Mouse (Mus musculus): ENCODE data around the gene Jagn1. TPM values are rescaled to one million over a fixed set of nuclear protein-coding genes. Genes with fewer than 3 reads are reported as not detected.

The Jagn1 gene
- total RNA-seq (2017): 15.9 and 28.2 TPM in 2 replicates

DNA sequence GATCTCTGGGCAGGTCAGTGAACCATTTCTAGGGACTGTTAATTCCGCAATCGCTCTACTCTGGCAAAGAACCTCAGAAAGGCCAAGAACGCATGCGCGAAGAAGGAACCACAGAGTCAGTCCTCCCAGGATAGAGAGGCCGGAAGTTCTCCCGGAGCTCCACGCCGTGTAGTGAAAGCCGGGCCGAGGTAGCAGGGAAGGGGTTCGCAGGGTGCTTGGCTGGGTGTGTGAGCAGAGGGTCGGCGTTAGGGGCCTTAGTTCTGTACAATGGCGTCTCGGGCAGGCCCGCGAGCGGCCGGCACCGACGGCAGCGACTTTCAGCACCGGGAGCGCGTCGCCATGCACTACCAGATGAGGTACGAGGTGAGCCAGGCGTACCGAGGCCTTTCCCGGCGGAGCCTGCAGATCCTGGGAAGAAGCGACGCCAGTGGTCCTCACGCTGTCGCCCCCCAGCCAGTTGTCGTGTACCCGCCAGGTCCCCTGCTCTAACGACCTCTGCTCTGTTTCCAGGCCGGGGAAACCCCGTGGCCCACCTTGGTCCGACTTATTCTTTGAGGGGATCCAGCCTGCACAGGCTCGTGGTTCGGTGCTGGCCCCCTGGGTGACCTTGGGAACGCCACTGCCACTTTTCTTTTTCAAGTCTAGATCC lies at the start of gene Jagn1:
TSS of gene Jagn1 (plus strand) at position 128 of the 649 bp plus-strand sequence.
- ATAC-seq (replicated peaks in 1 of 2; ENCODE audit: insufficient read depth in 1 of 2, low FRiP score in 2 of 2, low TSS enrichment in 1 of 2, low read depth in 1 of 2, poor library complexity in 2 of 2, severe bottlenecking in 2 of 2): peak; percentile 60 to 84

GRCm38 (mm10) chr6:113393951-113394350 lies 48.4 kb upstream of the Jagn1 start:
- no peak for ATAC-seq (replicated peaks in 1 of 2; ENCODE audit: insufficient read depth in 1 of 2, low FRiP score in 2 of 2, low TSS enrichment in 1 of 2, low read depth in 1 of 2, poor library complexity in 2 of 2, severe bottlenecking in 2 of 2)

DNA sequence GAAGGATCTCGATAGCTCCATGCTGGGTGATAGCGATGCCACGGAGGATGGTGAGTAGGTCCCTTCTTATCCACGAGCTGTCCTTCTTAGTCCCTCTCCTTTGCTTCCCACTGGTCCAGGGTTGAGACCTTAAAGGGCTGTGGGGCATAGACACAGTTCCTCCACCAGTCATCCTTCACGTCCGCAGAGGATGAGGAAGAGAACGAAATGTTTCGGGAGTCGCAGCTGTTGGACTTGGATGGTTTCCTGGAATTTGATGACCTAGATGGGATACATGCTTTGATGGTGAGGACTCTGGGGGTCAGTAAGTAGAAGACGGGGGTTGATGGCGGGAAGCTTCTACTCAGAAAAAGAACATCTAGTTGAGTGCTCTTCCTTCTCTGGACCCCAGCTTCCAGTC lies 47.6 kb upstream of the Jagn1 start:
- ATAC-seq (replicated peaks in 1 of 2; ENCODE audit: insufficient read depth in 1 of 2, low FRiP score in 2 of 2, low TSS enrichment in 1 of 2, low read depth in 1 of 2, poor library complexity in 2 of 2, severe bottlenecking in 2 of 2): no peak

GRCm38 (mm10) chr6:113395501-113395900 lies 46.9 kb upstream of the Jagn1 start:
- ATAC-seq (replicated peaks in 1 of 2; ENCODE audit: insufficient read depth in 1 of 2, low FRiP score in 2 of 2, low TSS enrichment in 1 of 2, low read depth in 1 of 2, poor library complexity in 2 of 2, severe bottlenecking in 2 of 2): no peak

GRCm38 (mm10) chr6:113396270-113397030 lies 45.9 kb upstream of the Jagn1 start:
- ATAC-seq (replicated peaks in 1 of 2; ENCODE audit: insufficient read depth in 1 of 2, low FRiP score in 2 of 2, low TSS enrichment in 1 of 2, low read depth in 1 of 2, poor library complexity in 2 of 2, severe bottlenecking in 2 of 2): no peak

DNA sequence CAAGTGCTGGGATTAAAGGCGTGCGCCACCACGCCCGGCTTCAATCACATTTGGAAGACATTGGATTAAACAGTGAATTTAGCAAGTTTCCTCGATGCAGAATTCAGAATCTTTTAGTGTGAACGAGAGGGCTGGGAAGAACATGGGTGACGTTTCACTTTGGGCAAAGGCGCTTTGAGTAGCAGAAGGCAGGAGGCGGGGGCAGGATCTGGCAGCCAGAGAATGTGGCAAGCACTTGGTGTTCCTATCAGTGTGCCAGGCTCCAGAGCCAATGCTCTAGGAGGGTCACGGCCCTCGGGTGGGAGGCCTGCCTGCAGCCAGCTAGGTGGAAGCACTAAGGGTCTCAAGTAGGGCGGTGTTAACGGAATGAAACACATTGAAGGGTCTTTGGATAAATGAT lies 40.3 kb upstream of the Jagn1 start:
- ATAC-seq (replicated peaks in 1 of 2; ENCODE audit: insufficient read depth in 1 of 2, low FRiP score in 2 of 2, low TSS enrichment in 1 of 2, low read depth in 1 of 2, poor library complexity in 2 of 2, severe bottlenecking in 2 of 2): no peak

DNA sequence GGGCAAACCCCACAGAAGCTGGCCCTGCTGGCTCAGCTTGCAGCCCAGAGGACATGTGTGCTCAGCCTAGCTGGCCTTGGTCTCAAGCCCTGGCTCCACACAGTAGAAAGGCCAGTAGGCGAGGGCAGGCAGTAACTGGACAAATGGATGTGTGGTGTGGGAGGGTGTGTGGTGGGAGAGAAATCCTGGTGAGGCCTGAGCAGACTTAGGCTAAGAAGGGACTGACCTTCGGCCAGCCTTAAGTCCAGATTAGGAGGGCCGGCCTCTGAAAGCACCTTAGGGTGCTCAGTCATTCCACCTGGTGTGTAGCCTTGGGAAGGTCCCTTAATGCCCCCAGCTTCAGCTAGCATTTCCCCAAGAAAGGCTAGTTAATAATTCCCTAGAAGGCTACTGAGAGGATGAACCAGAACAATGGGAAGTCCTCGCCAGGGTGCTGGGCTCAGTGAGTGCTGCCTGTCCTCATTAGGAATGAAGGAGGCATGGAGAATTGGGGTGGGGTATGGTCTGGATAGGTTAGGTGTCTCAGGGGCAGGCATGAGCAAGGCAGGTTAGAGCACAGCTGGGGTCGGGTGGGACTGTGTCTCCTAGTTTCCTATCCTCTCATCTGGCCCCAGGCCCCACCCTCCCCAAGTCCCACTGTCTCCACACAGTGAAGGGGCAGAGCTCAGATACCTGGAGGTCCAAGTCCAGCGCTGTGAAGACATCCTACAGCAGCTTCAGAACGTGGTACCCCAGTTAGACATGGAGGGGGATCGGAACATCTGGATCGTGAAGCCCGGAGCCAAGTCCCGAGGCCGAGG lies 37.5 kb upstream of the Jagn1 start:
- no peak for ATAC-seq (replicated peaks in 1 of 2; ENCODE audit: insufficient read depth in 1 of 2, low FRiP score in 2 of 2, low TSS enrichment in 1 of 2, low read depth in 1 of 2, poor library complexity in 2 of 2, severe bottlenecking in 2 of 2)

- ATAC-seq (replicated peaks in 1 of 2; ENCODE audit: insufficient read depth in 1 of 2, low FRiP score in 2 of 2, low TSS enrichment in 1 of 2, low read depth in 1 of 2, poor library complexity in 2 of 2, severe bottlenecking in 2 of 2): no peak
Observed at GRCm38 (mm10) chr6:113405483-113405882, 36.9 kb upstream of the Jagn1 start.

DNA sequence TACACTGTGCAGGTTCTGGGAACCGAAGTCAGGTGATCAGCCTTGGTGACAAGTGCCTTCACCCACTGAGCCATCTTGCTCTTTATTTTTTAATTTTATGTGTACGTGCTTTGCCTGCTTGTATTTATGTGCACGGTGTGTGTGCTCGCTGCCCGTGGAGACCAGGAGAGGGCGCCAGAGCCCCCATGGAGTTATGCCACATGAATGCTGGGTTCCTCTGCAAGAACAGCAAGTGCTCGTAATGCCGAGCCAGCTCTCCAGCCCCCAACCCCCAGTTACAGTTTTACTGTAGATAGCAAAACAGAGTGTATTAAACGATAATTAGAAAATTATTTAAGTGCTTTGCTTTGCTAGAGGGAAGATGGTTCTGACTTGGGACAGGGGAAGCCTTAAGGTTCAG lies 35.7 kb upstream of the Jagn1 start:
- no peak for ATAC-seq (replicated peaks in 1 of 2; ENCODE audit: insufficient read depth in 1 of 2, low FRiP score in 2 of 2, low TSS enrichment in 1 of 2, low read depth in 1 of 2, poor library complexity in 2 of 2, severe bottlenecking in 2 of 2)

DNA sequence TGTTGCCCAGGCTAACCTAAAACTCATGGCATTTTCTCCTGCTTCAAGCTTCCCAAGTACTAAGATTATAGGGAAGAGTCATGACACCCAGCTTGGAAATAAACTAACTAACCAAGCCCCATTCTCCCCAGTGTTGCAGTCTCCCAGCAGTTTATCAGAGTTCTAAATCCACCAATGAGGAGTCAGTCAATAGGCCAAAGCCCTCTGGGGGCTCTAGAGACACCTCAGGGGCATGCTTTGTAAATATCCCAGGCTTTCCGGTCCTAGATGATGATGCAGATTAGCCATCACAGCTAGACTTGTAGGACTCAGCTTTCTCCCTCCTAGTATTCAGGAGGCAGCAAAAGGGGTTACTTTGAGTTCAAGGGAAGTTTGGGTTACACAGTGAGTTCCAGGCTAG lies 32.4 kb upstream of the Jagn1 start:
- ATAC-seq (replicated peaks in 1 of 2; ENCODE audit: insufficient read depth in 1 of 2, low FRiP score in 2 of 2, low TSS enrichment in 1 of 2, low read depth in 1 of 2, poor library complexity in 2 of 2, severe bottlenecking in 2 of 2): no peak

DNA sequence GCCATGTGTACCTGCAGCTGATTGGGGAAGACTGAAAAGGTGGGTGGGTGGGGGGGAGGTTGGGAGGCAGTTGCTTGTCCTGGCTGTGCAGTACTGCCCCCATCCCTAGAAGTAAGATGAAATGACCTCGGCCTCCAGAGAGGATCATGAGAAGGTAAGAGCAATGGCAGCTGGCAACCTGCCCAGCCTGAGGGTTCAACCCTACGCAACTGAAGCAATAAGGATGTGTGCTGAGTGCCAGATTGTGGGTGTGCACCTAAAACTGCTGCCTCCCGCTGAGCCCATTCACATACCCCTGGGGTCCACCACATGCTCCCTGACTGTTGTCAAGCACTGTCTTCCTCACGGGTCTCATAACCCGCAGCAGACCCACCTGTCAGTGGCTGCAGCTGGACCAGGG lies 26.0 kb upstream of the Jagn1 start:
- ATAC-seq (replicated peaks in 1 of 2; ENCODE audit: insufficient read depth in 1 of 2, low FRiP score in 2 of 2, low TSS enrichment in 1 of 2, low read depth in 1 of 2, poor library complexity in 2 of 2, severe bottlenecking in 2 of 2): no peak

DNA sequence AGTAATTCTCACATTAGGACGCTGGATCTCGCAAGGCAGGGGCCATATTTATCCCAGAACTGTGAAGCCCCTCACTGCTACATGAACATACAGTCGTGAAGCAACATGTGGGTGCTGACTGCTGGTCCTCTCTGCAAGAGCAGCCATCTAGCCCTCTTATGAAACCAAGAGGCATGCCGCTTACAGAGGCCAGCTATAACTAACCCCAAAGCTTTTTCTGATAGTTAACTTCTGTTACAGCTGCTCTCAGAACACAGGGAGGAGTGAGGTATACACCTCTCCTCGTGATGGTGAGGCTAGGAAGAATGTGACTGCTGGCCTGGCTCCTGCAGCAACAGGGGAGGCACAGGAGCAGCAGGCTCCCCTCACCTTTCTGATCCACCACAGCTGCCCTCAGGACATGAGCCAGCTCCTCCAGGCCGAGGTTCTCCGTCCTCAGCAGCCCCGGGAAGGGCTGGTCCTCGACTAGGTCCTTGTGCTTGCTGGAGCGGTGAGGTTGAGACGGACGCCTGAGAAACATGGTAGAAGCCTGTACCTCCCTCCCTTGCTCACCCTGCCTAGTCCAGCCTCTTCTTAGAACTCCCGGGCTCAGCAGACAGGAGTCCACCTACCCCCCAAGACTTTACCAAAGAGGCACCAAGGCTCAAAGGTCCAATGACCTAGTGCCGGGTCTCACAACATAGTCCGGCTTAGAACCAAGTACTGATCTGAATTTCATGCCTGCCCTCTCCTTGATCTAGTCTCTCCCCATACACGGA lies 23.7 kb upstream of the Jagn1 start:
- peak; percentile 26 to 33 for ATAC-seq (replicated peaks in 1 of 2; ENCODE audit: insufficient read depth in 1 of 2, low FRiP score in 2 of 2, low TSS enrichment in 1 of 2, low read depth in 1 of 2, poor library complexity in 2 of 2, severe bottlenecking in 2 of 2)

DNA sequence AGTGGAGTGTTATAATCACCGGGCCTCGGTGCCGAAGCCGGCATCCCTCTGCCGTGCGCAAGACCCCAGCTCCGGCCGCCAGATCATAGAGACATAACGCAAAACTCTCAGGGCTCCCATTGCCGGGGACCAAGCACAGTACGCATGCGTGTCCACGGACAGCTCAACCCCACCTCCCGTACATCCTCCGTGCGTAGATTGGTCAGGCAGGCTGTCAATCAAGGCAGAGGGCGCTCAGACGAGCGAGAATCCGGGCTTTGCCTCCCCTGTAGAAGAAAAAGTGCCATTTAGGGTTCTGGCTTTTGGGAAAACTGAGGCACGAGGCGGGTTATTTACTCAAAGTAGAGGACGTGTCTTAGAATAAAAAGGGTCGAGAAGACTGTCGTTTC lies 23.2 kb upstream of the Jagn1 start, which contains the start of gene Rpusd3:
TSS of gene Rpusd3 (minus strand) at position 142 of the 389 bp plus-strand sequence.
- peak; percentile 96 to 98 for ATAC-seq (replicated peaks in 1 of 2; ENCODE audit: insufficient read depth in 1 of 2, low FRiP score in 2 of 2, low TSS enrichment in 1 of 2, low read depth in 1 of 2, poor library complexity in 2 of 2, severe bottlenecking in 2 of 2)

GRCm38 (mm10) chr6:113423000-113423399 lies 19.4 kb upstream of the Jagn1 start:
- ATAC-seq (replicated peaks in 1 of 2; ENCODE audit: insufficient read depth in 1 of 2, low FRiP score in 2 of 2, low TSS enrichment in 1 of 2, low read depth in 1 of 2, poor library complexity in 2 of 2, severe bottlenecking in 2 of 2): no peak

- no peak for ATAC-seq (replicated peaks in 1 of 2; ENCODE audit: insufficient read depth in 1 of 2, low FRiP score in 2 of 2, low TSS enrichment in 1 of 2, low read depth in 1 of 2, poor library complexity in 2 of 2, severe bottlenecking in 2 of 2)
Observed at GRCm38 (mm10) chr6:113424187-113424586, 18.2 kb upstream of the Jagn1 start.

DNA sequence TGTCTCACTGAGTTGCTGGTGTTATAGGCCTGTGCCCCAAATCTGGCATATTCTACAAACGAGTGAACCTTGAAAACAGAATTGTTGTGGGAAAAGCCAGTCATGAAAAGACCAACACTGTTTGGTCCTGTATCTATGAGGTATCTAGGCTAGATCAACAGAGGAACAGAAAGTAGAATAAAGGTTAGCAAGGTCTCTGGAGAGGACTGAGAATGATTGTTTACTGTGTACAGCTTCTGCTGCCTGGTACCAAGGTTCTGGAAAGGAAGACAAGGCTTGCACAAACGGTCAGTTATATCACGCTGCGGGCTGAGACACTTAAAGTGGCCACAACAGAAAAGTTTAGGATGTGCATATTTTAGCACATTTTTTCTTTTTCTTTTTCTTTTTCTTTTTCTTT lies 15.7 kb upstream of the Jagn1 start:
- ATAC-seq (replicated peaks in 1 of 2; ENCODE audit: insufficient read depth in 1 of 2, low FRiP score in 2 of 2, low TSS enrichment in 1 of 2, low read depth in 1 of 2, poor library complexity in 2 of 2, severe bottlenecking in 2 of 2): no peak

- peak; percentile 42 to 52; a peak in 2 of 4 replicates for ATAC-seq (replicated peaks in 1 of 2; ENCODE audit: insufficient read depth in 1 of 2, low FRiP score in 2 of 2, low TSS enrichment in 1 of 2, low read depth in 1 of 2, poor library complexity in 2 of 2, severe bottlenecking in 2 of 2)
Observed at GRCm38 (mm10) chr6:113427397-113427796, 15.0 kb upstream of the Jagn1 start.
